Mouse (Mus musculus) retina, adult 2 months (tissue): ENCODE measurements at regions not wholly inside any gene's neighbourhood (a gene's known extent, or its start where the extent isn't known, plus 50 kb on each side); places are given as distances from the start of the nearest gene placed in this dataset.

Source experiments
- DNase-seq: peaks from one replicate; pipeline ENCODE4 v3.0.0-alpha.2; 2012; ENCODE audit warnings: low read depth, low spot score

DNA sequence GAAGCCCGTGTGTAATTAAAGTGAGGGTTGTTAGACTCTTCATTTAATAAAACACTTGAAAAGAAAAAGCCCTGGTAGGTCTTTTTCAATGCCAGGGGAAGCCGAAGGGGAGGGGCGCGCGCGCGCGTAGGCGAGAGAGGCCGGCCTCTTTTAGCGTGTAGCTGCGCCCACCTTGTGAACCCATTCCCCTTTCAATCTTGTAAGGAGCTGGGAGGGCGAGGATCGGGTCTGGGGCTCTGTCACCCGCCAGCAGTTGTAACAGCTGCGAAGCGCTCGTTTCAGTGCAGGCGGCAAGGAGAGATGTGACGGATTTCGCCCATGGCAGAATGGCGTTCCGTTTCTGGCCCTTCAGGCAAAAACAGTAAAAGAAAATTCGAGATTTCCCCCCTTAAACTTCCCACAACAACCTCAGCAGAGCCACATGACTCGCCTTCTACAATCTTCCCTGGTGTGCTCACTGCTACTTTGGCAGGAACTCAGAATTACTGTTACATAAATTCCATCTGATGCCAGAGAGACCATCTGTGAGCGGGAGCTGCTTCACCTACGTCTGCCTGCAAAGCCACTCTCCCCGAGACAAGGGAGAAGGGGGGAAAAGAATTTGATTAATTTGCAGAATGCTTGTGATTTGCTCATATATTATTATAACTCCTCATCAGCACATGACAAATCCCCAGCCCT is 436.4 kb downstream of the Zfp536 start:
- no peak for DNase-seq

- DNase-seq, result no peak
These were observed 435.8 kb downstream of the Zfp536 start for GRCm38 (mm10) chr7:37337616-37338015.

DNA sequence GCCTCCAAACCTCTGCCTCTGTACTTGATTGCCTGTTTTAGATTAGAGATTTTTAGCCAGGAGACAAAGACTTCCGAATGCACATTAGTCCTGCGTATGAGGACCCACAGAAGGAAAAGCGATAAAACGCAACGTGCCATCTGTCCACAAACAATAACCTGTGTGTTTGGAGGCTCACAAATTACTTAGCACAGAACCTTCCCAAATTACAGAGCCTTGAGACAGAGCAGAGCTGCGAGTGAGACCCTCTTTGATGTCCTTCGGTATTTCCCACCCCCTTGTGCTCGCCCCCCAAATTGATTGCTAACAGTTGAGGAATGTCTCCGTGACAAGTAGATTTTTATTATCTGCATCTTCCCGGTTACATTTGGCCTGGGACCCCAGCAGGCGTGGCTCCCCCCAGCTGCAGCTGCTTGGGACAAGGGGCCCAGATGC is 435.4 kb downstream of the Zfp536 start:
- DNase-seq, result no peak

DNA sequence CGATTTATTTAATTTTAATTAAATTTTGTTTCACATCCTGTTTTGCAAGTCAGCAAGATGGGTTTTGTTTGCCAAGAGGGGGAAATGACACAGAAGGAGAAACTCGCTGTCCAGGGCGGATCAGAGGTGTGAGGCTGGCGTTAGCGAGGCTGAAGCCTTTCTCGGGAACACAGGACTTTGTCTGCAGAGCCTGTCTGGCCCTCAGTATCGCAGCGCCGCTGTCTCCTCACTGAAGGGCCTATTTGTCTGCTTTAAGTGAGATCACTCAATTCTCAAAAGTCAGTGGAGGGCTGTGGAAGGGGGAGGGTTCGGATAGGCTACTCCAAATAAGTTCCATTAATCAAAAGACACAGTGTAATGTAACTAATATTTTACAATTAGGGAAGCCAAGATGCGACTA is 430.8 kb downstream of the Zfp536 start:
- no peak for DNase-seq

- no peak for DNase-seq
These were observed 430.3 kb downstream of the Zfp536 start for GRCm38 (mm10) chr7:37343021-37343593.

- DNase-seq, result no peak
These were observed 429.7 kb downstream of the Zfp536 start for GRCm38 (mm10) chr7:37343691-37344233.

DNA sequence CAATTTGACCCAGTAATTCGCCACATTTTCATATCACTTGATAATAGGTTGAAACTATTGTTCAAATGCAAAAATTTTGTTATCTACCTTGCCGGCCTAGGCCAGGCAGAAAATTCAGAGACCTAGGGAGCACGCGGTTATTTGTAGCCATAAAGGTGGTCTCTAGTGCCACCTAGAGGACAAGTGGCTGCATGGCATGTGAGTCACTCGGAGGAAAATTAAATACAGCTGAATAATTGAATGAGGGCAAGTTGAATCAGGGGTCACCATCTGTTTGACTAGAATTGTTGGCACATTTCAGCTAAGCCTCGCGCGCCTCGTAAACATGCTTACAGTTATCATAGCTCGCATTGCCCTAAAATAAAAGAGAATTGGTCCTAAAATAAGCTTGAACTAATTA is 427.4 kb downstream of the Zfp536 start:
- DNase-seq, result peak; percentile 66

DNA sequence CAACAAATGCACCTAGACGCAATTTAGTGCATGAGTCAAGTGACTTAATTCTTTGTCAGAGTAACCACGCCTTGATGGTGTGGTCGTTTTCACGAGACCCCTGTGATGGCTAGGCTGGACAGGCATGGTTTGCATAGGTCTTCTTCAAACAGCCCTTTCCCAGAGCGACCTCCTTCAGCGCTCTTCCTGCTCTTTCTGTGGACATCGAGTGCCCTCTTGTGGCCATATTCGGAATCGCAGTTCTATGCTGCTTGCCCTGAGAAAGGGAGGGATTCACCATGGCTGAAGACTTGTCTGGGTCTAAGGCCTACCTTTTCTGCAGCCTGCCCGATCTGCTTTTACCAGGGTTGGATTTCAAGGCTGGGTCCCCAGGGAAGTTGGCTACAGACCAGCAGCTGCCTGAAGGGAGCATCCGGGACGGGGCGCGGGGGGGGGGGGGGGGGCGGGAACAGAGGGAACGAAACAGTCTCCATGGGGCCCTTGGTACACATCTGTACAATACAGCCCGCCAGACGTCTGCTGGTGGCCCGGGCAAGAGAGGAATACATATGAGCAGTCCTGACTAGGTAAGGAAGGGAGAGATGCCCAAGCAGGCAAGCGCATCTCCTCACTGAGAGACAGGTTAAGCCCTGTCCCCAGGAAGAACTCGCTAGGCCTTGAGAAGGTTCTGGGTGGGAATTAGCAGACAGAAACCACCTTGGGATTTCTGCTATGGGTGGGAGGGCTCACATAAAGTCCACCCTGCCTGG is 415.6 kb downstream of the Zfp536 start:
- DNase-seq, result peak; percentile 76

GRCm38 (mm10) chr7:37358492-37358891 is 414.9 kb downstream of the Zfp536 start:
- DNase-seq, result no peak

GRCm38 (mm10) chr7:37359473-37359872 is 414.0 kb downstream of the Zfp536 start:
- no peak for DNase-seq

DNA sequence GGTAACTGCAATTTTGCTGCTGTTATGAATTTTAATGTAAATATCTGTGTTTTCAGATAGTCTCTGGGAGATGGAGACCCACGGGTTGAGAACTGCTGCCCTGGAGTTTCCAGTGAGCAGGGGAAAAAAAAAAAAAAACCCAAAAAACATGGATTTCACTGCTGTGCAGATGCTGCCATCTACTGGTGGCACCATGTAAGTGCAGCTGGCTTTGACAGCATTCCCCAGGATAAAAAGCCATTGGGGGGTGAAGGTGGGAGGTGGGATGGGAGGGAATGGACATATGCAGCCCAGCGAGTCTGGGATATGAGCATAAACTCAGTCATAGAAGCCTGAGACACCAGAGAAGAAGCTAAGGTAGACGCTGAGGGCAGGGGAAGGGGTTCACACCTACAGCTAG is 413.3 kb downstream of the Zfp536 start:
- DNase-seq, result no peak

- DNase-seq, result no peak
These were observed 411.5 kb downstream of the Zfp536 start for GRCm38 (mm10) chr7:37361802-37362441.

GRCm38 (mm10) chr7:37362879-37363278 is 410.6 kb downstream of the Zfp536 start:
- no peak for DNase-seq

DNA sequence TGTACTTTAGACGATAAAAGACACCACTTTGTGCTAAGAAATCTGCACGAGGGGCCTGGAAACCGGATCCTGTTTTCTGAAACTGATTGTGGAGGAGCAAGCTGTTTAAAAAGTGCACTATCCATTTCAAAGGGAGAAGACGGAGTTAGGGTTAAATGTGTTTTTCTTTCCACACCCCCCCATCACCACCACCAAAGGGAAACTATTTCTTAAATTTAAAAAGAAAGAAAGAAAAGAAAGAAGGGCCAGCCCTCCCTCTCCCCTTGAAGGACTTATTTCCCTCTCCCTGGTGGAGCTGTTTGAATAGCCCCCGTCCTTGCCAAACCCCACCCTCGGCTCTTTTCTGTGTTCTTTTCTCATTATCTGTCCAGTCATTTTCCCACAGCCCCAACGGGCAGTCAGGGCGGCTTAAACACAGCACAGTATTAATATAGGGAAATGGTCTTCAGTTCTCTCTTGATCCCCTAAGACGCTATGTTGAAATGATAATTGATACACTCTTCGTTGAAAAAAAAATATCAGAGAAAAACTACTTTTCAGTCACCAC is 409.7 kb downstream of the Zfp536 start:
- DNase-seq, result no peak

DNA sequence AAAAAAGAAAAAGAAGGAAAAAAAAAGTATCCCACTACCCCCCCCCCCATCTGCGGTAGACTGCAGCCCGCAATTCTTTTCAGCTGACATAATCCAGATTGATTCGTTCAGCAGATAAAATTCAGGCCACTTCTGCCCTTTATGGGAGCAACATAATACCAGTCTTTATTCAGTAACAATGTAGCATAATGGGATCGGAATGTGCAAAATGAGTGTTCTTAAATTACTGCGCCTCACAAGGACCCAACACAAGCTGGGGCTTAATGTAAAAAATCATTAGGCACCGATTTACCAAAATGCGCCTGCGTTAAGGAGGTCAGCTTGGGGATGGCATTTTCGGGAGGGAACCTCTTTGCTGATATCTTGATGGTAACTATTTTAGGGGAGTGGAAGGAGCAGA is 409.2 kb downstream of the Zfp536 start:
- no peak for DNase-seq

GRCm38 (mm10) chr7:37366006-37366405 is 407.4 kb downstream of the Zfp536 start:
- DNase-seq, result no peak

DNA sequence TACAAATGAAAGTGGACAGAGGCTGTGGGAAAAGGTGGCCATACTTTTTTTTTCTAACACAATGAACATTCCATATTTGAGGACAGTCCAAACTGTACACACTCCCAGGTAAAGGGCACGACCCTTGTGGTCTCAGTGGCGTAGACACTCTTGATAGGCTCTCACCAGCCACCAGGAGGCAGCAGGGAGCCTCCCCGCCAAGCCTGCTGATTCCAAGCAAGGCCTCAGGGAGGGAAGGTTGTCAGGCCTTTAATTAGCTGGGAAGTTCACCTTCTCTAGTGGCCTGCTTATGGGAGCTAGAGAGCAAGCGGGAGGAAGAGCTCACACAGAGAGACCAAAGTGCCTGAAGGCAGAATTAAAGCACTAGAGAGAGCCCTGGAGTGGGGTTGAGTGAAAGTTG is 403.7 kb downstream of the Zfp536 start:
- no peak for DNase-seq

- DNase-seq, result peak; percentile 74
These were observed 399.6 kb downstream of the Zfp536 start for GRCm38 (mm10) chr7:37373864-37374263.

DNA sequence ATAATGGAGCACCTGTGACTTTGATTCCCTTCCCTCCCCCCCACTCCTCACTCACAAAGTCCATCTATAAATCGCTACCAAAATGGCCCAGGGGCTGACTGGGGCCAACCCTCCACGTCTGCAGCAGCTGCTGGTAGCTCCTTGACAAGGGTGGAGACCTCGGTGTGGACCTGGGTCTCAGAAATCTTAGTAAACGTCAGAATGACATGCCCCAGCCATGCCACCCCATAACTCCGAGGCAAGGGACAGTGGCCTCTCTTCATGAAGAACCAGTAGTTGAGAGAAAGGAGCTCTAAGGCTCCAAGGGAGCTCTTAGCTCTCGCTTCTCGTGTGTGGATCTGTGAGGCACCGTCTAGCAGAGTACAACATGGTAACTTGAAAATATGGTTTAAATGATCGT is 398.4 kb downstream of the Zfp536 start:
- DNase-seq, result no peak

GRCm38 (mm10) chr7:37375591-37375990 is 397.9 kb downstream of the Zfp536 start:
- DNase-seq, result no peak

DNA sequence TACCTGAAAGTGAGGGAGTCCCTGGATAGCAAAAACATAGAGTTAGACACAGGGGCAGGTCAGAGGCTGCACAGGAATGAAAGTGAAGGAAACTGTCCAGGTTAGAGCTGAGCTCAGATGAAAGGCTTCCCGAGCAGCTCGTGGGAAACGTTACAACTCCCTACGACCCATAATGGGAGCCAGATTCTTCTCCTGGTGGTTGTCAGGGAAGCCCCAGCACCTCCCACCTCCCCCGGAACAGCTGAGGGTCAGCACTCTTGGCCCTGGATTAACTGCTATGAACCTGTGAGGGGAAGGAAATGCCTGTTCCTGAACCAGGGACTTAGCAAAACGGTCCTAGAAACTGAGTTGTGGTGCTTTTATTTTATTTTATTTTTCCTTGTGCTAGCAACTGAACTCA is 397.2 kb downstream of the Zfp536 start:
- DNase-seq, result no peak
